Mouse (Mus musculus): Measurements from ENCODE around the gene Sco2. TPM values are rescaled to one million over a fixed set of nuclear protein-coding genes. Genes with fewer than 3 reads are reported as not detected.

Sco2 gene
- polyA plus RNA-seq, 1 experiment from 2014 or later: 7.0 TPM

DNA sequence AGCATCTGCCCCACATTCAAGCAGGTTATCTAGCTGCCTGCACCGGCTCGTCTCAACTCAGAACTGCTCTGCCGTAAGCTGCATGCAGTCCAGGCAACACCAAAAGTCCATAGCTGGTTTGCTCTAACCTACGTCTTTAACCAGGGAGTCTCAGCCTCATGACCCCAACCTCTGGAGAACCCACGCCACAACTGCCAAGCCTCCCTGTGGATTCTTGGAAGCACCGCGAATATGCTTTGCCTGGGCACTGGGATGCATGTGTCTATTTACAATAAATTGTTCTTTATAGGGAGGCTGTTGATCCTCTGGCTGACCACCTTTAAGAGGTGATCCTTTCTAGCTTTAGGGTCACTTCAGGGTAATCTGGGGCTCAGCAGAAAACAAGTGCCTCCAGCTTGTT is 1.1 kb downstream of the Sco2 start:
- peak overlapping the region; percentile 95 for H3K4me2 ChIP-seq
- ATAC-seq (replicated peaks; ENCODE audit: insufficient number of reproducible peaks, insufficient read depth, low FRiP score, low read depth): no peak
- H3K27me3 ChIP-seq: peaks cover 18% of the 10 kb centered on the region
- no peaks in the 10 kb centered on the region for H3K9me3 ChIP-seq (replicated peaks)
- peaks cover 49% of the 10 kb centered on the region for H3K36me3 ChIP-seq
- H3K9ac ChIP-seq: 0 out of 2 replicates have a peak overlapping the region, but pooled peaks have one; percentile 86
- H3K27ac ChIP-seq: peak overlapping the region; percentile 98; the same call in 1 of the 2 replicates
- H3K4me3 ChIP-seq: peak overlapping the region; percentile 92; the same call in 1 of the 2 replicates
- WGBS: 82% methylated on average over 7 of the region's 7 CpGs
- peaks cover 23% of the 10 kb centered on the region for H3K4me1 ChIP-seq (replicated peaks)

GRCm38 (mm10) chr15:89372068-89372467 is 1.6 kb downstream of the Sco2 start:
- Histone ChIP-seq H3K4me1 (replicated peaks) (peaks cover 18% of the 10 kb centered on the region), H3K9ac (no peak overlapping the region), H3K27ac (0 out of 2 replicates have a peak overlapping the region, but pooled peaks have one; percentile 98), H3K27me3 (peaks cover 13% of the 10 kb centered on the region), H3K36me3 (peaks cover 54% of the 10 kb centered on the region), H3K4me3 (no peak overlapping the region), H3K9me3 (replicated peaks) (no peaks in the 10 kb centered on the region), H3K4me2 (no peak overlapping the region)
- WGBS: 88% methylated on average over 13 of the region's 13 CpGs
- ATAC-seq (replicated peaks; ENCODE audit: insufficient number of reproducible peaks, insufficient read depth, low FRiP score, low read depth): no peak

GRCm38 (mm10) chr15:89365141-89365551 is 8.5 kb downstream of the Sco2 start:
- Histone ChIP-seq H3K9ac (no peak overlapping the region), H3K4me1 (replicated peaks) (no peaks in the 10 kb centered on the region), H3K27ac (no peak overlapping the region), H3K36me3 (peaks cover 94% of the 10 kb centered on the region), H3K27me3 (no peaks in the 10 kb centered on the region), H3K4me2 (no peak overlapping the region), H3K9me3 (replicated peaks) (no peaks in the 10 kb centered on the region), H3K4me3 (no peak overlapping the region)
- ATAC-seq (replicated peaks; ENCODE audit: insufficient number of reproducible peaks, insufficient read depth, low FRiP score, low read depth): no peak
- WGBS: 90% methylated on average over 4 of the region's 4 CpGs

- no peaks in the 10 kb centered on the region for H3K9me3 ChIP-seq (replicated peaks)
- ATAC-seq (replicated peaks; ENCODE audit: insufficient number of reproducible peaks, insufficient read depth, low FRiP score, low read depth): no peak
- no peak overlapping the region for H3K9ac ChIP-seq
- peaks cover 76% of the 10 kb centered on the region for H3K36me3 ChIP-seq
- H3K4me3 ChIP-seq: no peak overlapping the region
- H3K4me1 ChIP-seq (replicated peaks): peaks cover 11% of the 10 kb centered on the region
- no peak overlapping the region for H3K27ac ChIP-seq
- H3K27me3 ChIP-seq: no peaks in the 10 kb centered on the region
- WGBS: 80% methylated on average over 7 of the region's 7 CpGs
- no peak overlapping the region for H3K4me2 ChIP-seq
Measured at GRCm38 (mm10) chr15:89363051-89363450, 10.6 kb downstream of the Sco2 start.

DNA sequence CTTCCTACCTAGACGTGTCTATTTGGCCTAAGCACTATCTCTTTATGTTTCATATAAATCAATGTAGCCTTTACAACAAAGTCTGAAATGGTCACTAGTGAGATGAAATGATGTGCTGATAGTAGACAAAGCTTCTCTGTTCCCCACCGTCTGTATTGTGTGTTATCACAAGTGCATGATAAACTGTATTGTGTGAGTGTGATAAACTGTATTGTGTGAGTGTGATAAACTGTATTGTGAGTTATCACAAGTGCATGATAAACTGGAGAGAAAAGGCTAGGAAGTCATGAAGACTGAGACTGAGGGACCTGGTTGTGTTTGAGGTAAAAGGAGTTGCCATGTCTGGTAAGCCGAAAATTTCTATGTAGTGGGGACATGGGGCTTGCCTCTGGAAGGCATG is 14.9 kb downstream of the Sco2 start:
- 57% methylated on average over 3 of the region's 3 CpGs for WGBS
- Histone ChIP-seq H3K36me3 (peaks cover 33% of the 10 kb centered on the region), H3K27ac (no peak overlapping the region), H3K4me2 (no peak overlapping the region), H3K4me3 (no peak overlapping the region), H3K27me3 (no peaks in the 10 kb centered on the region), H3K4me1 (replicated peaks) (peaks cover 40% of the 10 kb centered on the region), H3K9ac (no peak overlapping the region), H3K9me3 (replicated peaks) (no peaks in the 10 kb centered on the region)
- ATAC-seq (replicated peaks; ENCODE audit: insufficient number of reproducible peaks, insufficient read depth, low FRiP score, low read depth): no peak

GRCm38 (mm10) chr15:89356372-89356771 is 17.3 kb downstream of the Sco2 start:
- H3K27me3 ChIP-seq: no peaks in the 10 kb centered on the region
- H3K9ac ChIP-seq: peak overlapping the region; percentile 91
- H3K4me3 ChIP-seq: peak overlapping the region; percentile 86
- peaks cover 34% of the 10 kb centered on the region for H3K36me3 ChIP-seq
- peak overlapping the region; percentile 87 for H3K27ac ChIP-seq
- peaks cover 42% of the 10 kb centered on the region for H3K4me1 ChIP-seq (replicated peaks)
- H3K9me3 ChIP-seq (replicated peaks): no peaks in the 10 kb centered on the region
- peak overlapping the region; percentile 69 for H3K4me2 ChIP-seq
- peak; percentile 40; the same call in 1 of the 2 replicates for ATAC-seq (replicated peaks; ENCODE audit: insufficient number of reproducible peaks, insufficient read depth, low FRiP score, low read depth)
- under 1% methylated on average over 15 of the region's 15 CpGs for WGBS

DNA sequence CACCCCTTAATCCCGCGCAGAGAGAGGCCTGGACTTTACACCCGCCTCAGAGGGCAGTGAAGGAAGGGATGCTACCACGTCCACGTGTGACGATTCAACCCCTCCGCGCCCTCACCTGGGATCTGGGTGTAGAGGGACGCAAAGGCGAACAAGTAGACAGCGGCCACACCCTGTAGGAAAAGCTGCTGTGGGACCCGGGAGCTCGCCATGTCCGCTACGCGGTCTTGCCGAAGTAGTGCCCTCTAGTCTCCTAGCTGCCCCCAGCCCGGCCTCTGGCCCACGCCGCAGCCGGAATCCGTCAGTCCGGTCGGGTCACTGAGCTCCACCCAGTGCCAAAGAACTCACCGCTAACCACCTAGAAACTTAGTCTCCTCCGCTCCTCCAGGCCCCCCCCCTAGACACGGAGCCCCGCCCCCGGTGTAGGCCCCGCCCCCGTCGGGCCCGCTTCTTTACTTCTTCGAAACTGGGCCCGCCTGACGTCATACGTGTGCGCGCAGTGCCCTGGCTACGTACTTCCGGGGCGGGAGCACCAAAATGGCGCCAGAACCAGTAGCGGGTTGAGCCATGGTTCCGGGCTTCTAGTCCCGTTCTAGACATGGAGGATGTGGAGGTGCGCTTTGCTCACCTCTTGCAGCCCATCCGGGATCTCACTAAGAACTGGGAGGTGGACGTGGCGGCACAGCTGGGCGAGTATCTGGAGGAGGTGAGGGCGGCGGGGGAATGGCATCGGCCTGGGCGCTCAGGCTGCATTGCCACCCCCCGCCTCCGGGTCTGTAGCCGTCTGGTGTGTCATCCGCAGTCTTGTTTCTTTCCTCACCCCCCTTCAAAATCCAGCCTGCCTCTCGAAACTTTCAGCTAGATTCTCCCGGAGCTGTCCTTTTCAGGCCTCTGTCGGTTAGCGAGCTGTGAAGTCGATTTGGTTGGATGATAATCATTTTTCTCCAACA is 18.1 kb downstream of the Sco2 start, which contains the start of the genes Lmf2 and Ncaph2:
TSS of gene Lmf2 (minus strand) at position 419 of the 947 bp plus-strand sequence.
TSS of gene Ncaph2 (plus strand) at position 479 of the 947 bp plus-strand sequence.
- Histone ChIP-seq H3K4me1 (replicated peaks) (peaks cover 42% of the 10 kb centered on the region), H3K36me3 (peaks cover 35% of the 10 kb centered on the region), H3K4me3 (peak within 1 kb of the TSS; percentile 86), H3K4me2 (peak within 1 kb of the TSS; percentile 69), H3K27ac (peak within 1 kb of the TSS; percentile 87), H3K9ac (peak within 1 kb of the TSS; percentile 91), H3K9me3 (replicated peaks) (no peaks in the 10 kb centered on the region), H3K27me3 (no peaks in the 10 kb centered on the region)
- ATAC-seq (replicated peaks; ENCODE audit: insufficient number of reproducible peaks, insufficient read depth, low FRiP score, low read depth): peak; percentile 91
- under 1% methylated on average over 64 of the region's 64 CpGs for WGBS

GRCm38 (mm10) chr15:89354455-89354854 is 19.2 kb downstream of the Sco2 start:
- no peaks in the 10 kb centered on the region for H3K27me3 ChIP-seq
- H3K36me3 ChIP-seq: peaks cover 36% of the 10 kb centered on the region
- peak overlapping the region; percentile 69 for H3K4me2 ChIP-seq
- peaks cover 42% of the 10 kb centered on the region for H3K4me1 ChIP-seq (replicated peaks)
- H3K4me3 ChIP-seq: peak overlapping the region; percentile 86
- no peak for ATAC-seq (replicated peaks; ENCODE audit: insufficient number of reproducible peaks, insufficient read depth, low FRiP score, low read depth)
- H3K27ac ChIP-seq: no peak overlapping the region
- peak overlapping the region; percentile 91 for H3K9ac ChIP-seq
- 73% methylated on average over 7 of the region's 7 CpGs for WGBS
- H3K9me3 ChIP-seq (replicated peaks): no peaks in the 10 kb centered on the region

- no peak for ATAC-seq (replicated peaks; ENCODE audit: insufficient number of reproducible peaks, insufficient read depth, low FRiP score, low read depth)
- H3K4me1 ChIP-seq (replicated peaks): peaks cover 37% of the 10 kb centered on the region
- H3K36me3 ChIP-seq: peaks cover 36% of the 10 kb centered on the region
- no peak overlapping the region for H3K9ac ChIP-seq
- 95% methylated on average over 16 of the region's 16 CpGs for WGBS
- no peak overlapping the region for H3K4me3 ChIP-seq
- H3K4me2 ChIP-seq: peak overlapping the region; percentile 69
- H3K27ac ChIP-seq: no peak overlapping the region
- no peaks in the 10 kb centered on the region for H3K9me3 ChIP-seq (replicated peaks)
- no peaks in the 10 kb centered on the region for H3K27me3 ChIP-seq
Measured at GRCm38 (mm10) chr15:89353837-89354236, 19.8 kb downstream of the Sco2 start.

DNA sequence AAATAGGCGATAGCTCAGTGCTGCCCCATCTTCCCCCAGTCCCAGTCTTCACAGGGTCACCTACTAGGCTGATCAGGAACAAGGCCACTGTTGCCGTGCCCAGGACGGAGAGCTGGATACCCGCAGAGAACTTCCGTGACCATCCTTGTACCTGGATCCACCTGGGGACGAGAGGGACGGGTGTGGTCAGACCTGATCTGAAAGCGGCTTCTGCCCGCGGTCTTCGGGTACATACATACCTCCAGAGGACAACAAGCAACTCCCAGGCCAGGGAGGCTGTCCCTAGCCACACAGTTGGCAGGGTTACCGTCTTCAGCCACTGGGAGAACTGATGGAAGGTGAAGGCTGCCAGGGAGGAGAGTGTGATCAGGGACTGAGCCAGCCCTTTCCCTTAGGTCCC is 20.9 kb downstream of the Sco2 start:
- H3K9ac ChIP-seq: no peak overlapping the region
- no peak for ATAC-seq (replicated peaks; ENCODE audit: insufficient number of reproducible peaks, insufficient read depth, low FRiP score, low read depth)
- H3K4me2 ChIP-seq: no peak overlapping the region
- no peaks in the 10 kb centered on the region for H3K27me3 ChIP-seq
- H3K4me1 ChIP-seq (replicated peaks): peaks cover 29% of the 10 kb centered on the region
- no peak overlapping the region for H3K27ac ChIP-seq
- no peaks in the 10 kb centered on the region for H3K9me3 ChIP-seq (replicated peaks)
- H3K36me3 ChIP-seq: peaks cover 36% of the 10 kb centered on the region
- H3K4me3 ChIP-seq: no peak overlapping the region
- WGBS: 94% methylated on average over 12 of the region's 12 CpGs

DNA sequence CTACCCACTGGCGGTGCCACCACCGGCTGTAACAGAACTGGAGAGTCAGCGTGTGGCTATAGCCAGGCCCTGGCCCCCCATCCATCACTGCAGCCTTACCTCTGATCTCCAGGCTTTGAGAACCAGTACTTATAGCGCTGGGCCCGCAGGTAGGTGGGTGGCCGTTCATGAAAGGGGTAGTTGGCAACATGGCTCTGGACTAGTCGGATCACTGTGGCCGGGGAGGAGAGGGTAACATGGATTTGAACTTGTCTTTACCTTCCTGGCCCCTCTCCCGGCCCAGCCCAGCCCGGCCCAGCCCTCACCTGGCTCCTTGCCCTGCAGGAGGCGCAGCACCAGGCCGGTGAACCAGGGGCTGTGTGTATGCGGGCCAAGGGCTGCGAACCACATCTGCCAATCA is 21.6 kb downstream of the Sco2 start:
- no peak overlapping the region for H3K4me2 ChIP-seq
- no peak overlapping the region for H3K9ac ChIP-seq
- H3K27ac ChIP-seq: no peak overlapping the region
- WGBS: 93% methylated on average over 14 of the region's 14 CpGs
- ATAC-seq (replicated peaks; ENCODE audit: insufficient number of reproducible peaks, insufficient read depth, low FRiP score, low read depth): no peak
- no peaks in the 10 kb centered on the region for H3K27me3 ChIP-seq
- H3K4me1 ChIP-seq (replicated peaks): peaks cover 22% of the 10 kb centered on the region
- H3K9me3 ChIP-seq (replicated peaks): no peaks in the 10 kb centered on the region
- H3K4me3 ChIP-seq: no peak overlapping the region
- H3K36me3 ChIP-seq: peaks cover 36% of the 10 kb centered on the region
